Mouse (Mus musculus) cerebellum, adult 2 months (tissue): ENCODE data around the gene Tnr.

Source experiments
- CTCF ChIP-seq: fragments of 200-500 bp; IDR thresholded peaks from 2 replicates; pipeline ENCODE4 v1.5.1; 2011; ENCODE audit warnings: low read depth, mild to moderate bottlenecking, control low read depth, low read length, moderate library complexity, borderline replicate concordance; ENCODE audit not compliant: insufficient read depth
- POLR2A ChIP-seq: fragments of 200-500 bp; IDR thresholded peaks from 2 replicates; pipeline ENCODE4 v1.6.1; 2011; ENCODE audit warnings: low read length, control low read depth, borderline replicate concordance; ENCODE audit not compliant: insufficient read depth

- TF ChIP-seq POLR2A: no peak
- no peak for TF ChIP-seq CTCF
Measured at GRCm38 (mm10) chr1:159745311-159745710, 221.7 kb downstream of the Tnr start.
